Mouse (Mus musculus) limb, embryonic 15.5 days (tissue): ENCODE data around the gene Ap3s2. TPM values are rescaled to one million over a fixed set of nuclear protein-coding genes. Genes with fewer than 3 reads are reported as not detected.
A peak's percentile ranks its signal among the peaks of the same experiment; 100 is the strongest.

ENCODE experiments used
- ATAC-seq: fragments of 200-750 bp; cut with Nextera tagmentation; 2 replicates; pipeline ENCODE4 v1.8.0; 2017; ENCODE audit warnings: low read depth, moderate TSS enrichment; ENCODE audit not compliant: insufficient number of reproducible peaks, low FRiP score, low TSS enrichment
- H3K27ac ChIP-seq: fragments of 300-500 bp; sonication (generic); 2 replicates; pipeline ENCODE4 v1.5.1; 2015; ENCODE audit warnings: moderate library complexity, mild to moderate bottlenecking, inconsistent platforms
- H3K27me3 ChIP-seq: fragments of 300-500 bp; sonication (generic); 2 replicates; pipeline ENCODE4 v1.6.1; 2015; ENCODE audit warnings: inconsistent platforms
- H3K36me3 ChIP-seq: fragments of 300-500 bp; sonication (generic); 2 replicates; pipeline ENCODE4 v1.6.1; 2015; ENCODE audit warnings: inconsistent platforms
- H3K4me1 ChIP-seq: fragments of 300-500 bp; sonication (generic); 2 replicates; pipeline ENCODE4 v1.6.1; 2015; ENCODE audit warnings: inconsistent platforms
- H3K4me2 ChIP-seq: fragments of 300-500 bp; sonication (generic); 2 replicates; pipeline ENCODE4 v1.6.1; 2015; ENCODE audit warnings: mild to moderate bottlenecking, inconsistent platforms
- H3K4me3 ChIP-seq: fragments of 300-500 bp; sonication (generic); 2 replicates; pipeline ENCODE4 v1.5.1; 2015; ENCODE audit warnings: mild to moderate bottlenecking, inconsistent platforms
- H3K9ac ChIP-seq: fragments of 300-500 bp; sonication (generic); 2 replicates; pipeline ENCODE4 v1.6.1; 2015; ENCODE audit warnings: inconsistent platforms
- H3K9me3 ChIP-seq: fragments of 300-500 bp; sonication (generic); 2 replicates; pipeline ENCODE4 v1.6.1; 2016; ENCODE audit warnings: inconsistent platforms
- WGBS: fragments of 180-500 bp; shearing (Covaris S2); methylation state at CpG from one replicate; pipeline ENCODE4 v1.1.7; 2015; 5-methylcytosine and 5-hydroxymethylcytosine counted together
- polyA plus RNA-seq: library from polyadenylated mRNA; unstranded; fragments of >200 nt; fragmentation: Nextera tagmentation; extraction: Ambion mirVana; gene quantifications from 2 replicates; pipeline ENCODE4 v1.2.1, GENCODE M21; 2015

Ap3s2 gene
- polyA plus RNA-seq, 1 experiment from 2014 or later: 25.7 TPM

DNA sequence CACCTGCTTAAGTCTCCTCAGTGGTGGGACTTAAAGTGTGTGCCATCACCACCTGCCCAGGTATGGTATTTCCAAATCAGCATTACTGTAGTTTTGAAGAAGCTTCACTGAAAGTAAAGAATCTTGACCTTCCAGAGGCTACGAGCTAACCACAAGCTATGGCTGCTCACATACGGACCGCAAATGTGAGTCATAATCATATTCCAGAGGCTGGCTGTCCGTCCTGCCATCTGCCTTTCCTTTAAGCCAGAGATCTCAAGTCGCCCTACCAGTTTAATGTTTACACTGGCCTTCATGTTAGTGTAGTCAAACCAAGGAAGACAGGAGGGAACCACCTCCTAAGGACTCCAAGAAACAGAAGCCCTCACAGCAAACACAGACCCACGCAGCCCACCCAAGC lies 38.5 kb downstream of the Ap3s2 start:
- peaks cover 31% of the 10 kb centered on the region for H3K36me3 ChIP-seq

DNA sequence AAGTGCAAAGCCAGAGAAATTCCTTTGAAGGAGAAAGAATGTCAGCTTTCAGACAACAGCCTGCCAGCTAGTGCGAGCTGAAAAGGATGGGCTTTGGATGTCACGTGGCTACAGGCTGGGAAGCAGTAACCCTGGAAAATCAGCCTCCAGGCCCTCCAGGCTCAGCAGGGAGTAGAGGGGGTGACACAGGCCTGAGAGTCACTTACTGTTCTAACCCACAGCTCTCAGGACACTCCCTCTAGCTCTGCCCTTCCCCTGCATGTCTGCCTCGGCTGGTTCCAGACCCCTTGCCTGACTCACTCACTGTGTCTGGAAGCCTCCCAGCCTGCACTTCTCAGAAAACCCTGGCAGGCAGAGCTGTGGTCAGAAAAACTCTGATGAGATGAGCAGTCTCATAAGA lies 39.5 kb downstream of the Ap3s2 start:
- peaks cover 37% of the 10 kb centered on the region for H3K36me3 ChIP-seq

More for the DNA sequence above, 38.5 kb downstream of the Ap3s2 start:
- no peak for ATAC-seq
- 90% methylated on average over 6 of the region's 6 CpGs for WGBS
- H3K9me3 ChIP-seq: no peaks in the 10 kb centered on the region
- no peak overlapping the region for H3K27ac ChIP-seq
- no peak overlapping the region for H3K9ac ChIP-seq
- no peak overlapping the region for H3K4me2 ChIP-seq
- no peak overlapping the region for H3K4me3 ChIP-seq
- H3K27me3 ChIP-seq: no peaks in the 10 kb centered on the region
- peaks cover 16% of the 10 kb centered on the region for H3K4me1 ChIP-seq

DNA sequence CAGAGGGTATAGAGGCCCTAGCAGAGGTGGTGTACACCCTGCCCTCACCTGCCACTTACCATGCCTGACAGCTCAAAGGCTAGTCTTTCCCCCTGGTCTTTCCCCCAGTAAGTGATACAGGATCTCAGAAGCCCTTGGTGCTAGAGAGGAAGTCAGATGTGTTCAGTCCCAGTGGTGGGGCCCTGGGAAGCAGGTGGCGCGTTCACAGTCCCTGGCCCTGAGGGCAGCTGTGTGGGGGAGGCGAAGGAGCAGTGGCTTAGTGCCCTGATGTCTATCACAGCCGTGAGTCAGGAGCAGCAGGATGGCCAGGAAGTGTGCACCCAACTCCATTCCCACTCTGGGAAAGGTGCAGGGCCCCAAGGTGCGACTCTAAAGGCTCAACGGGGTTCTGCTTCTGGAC lies 40.4 kb downstream of the Ap3s2 start:
- Histone ChIP-seq H3K9ac (no peak overlapping the region), H3K4me2 (no peak overlapping the region), H3K27me3 (no peaks in the 10 kb centered on the region), H3K9me3 (no peaks in the 10 kb centered on the region), H3K4me1 (peaks cover 16% of the 10 kb centered on the region), H3K4me3 (no peak overlapping the region), H3K36me3 (peaks cover 36% of the 10 kb centered on the region), H3K27ac (0 out of 2 replicates have a peak overlapping the region, but pooled peaks have one; percentile 71)
- no peak for ATAC-seq
- 80% methylated on average over 6 of the region's 6 CpGs for WGBS

More for the DNA sequence above, 39.5 kb downstream of the Ap3s2 start:
- H3K27me3 ChIP-seq: no peaks in the 10 kb centered on the region
- H3K4me2 ChIP-seq: no peak overlapping the region
- no peak overlapping the region for H3K4me3 ChIP-seq
- H3K9ac ChIP-seq: no peak overlapping the region
- WGBS: 25% methylated on average over 3 of the region's 3 CpGs
- peak overlapping the region; percentile 71 for H3K27ac ChIP-seq
- H3K4me1 ChIP-seq: peaks cover 16% of the 10 kb centered on the region
- peak; percentile 68; the same call in 1 of the 2 replicates for ATAC-seq
- no peaks in the 10 kb centered on the region for H3K9me3 ChIP-seq

DNA sequence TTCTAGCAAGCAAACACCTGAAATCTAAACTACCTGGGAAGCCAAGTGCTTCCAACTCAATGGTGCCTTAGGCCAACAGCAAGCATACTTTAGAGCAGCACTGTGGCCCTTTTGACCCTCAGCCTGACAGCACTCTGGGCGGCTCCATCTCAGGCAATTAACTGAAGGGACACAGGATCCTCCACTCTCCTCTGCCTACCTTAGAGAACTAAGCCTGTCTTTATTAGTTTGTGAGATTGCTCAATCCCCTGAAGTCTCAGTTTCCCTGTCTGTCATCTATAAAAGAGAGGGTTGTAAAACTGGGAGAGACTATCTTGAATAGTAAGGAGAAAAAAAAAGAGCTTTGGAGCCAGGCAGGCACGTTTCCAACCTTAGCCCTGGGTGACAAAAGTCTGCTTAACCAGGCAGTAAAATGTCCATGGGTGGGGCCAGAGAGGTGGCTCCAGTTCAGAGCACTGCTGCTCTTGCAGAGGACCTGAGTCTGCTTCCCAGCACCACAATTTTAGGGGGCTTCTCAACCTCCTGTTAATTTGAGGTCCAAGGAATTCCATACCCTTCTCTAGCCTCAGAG lies 41.9 kb downstream of the Ap3s2 start:
- no peaks in the 10 kb centered on the region for H3K27me3 ChIP-seq
- no peak overlapping the region for H3K27ac ChIP-seq
- 32% methylated on average over 2 of the region's 2 CpGs for WGBS
- peaks cover 16% of the 10 kb centered on the region for H3K4me1 ChIP-seq
- no peak for ATAC-seq
- peaks cover 35% of the 10 kb centered on the region for H3K36me3 ChIP-seq
- H3K9ac ChIP-seq: no peak overlapping the region
- no peak overlapping the region for H3K4me2 ChIP-seq
- no peak overlapping the region for H3K4me3 ChIP-seq
- H3K9me3 ChIP-seq: no peaks in the 10 kb centered on the region

DNA sequence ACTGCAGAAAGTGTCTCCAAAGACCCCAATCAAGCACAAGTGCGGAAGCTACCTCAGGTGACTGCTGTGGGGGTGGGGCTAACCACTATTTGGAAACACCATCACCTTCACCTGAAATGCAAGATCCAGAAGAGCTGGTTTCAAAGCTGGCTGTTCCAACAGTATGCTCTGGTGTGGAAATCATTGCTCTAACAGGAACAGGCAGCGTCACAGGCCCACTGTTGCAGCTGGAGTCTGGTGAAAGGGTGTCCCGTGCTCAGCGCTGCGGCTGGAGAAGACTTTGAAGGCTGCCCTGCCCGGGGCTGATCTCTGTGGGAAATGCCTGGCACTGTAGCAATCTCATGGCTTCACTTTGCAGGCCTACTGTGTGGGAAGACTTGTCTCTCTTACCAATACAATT lies 47.0 kb downstream of the Ap3s2 start:
- Histone ChIP-seq H3K9ac (no peak overlapping the region), H3K4me1 (peaks cover 11% of the 10 kb centered on the region), H3K27me3 (no peaks in the 10 kb centered on the region), H3K27ac (no peak overlapping the region), H3K4me3 (no peak overlapping the region), H3K36me3 (peaks cover 11% of the 10 kb centered on the region; the same call in 1 of the 2 replicates), H3K4me2 (no peak overlapping the region), H3K9me3 (no peaks in the 10 kb centered on the region)
- 68% methylated on average over 6 of the region's 6 CpGs for WGBS
- no peak for ATAC-seq

DNA sequence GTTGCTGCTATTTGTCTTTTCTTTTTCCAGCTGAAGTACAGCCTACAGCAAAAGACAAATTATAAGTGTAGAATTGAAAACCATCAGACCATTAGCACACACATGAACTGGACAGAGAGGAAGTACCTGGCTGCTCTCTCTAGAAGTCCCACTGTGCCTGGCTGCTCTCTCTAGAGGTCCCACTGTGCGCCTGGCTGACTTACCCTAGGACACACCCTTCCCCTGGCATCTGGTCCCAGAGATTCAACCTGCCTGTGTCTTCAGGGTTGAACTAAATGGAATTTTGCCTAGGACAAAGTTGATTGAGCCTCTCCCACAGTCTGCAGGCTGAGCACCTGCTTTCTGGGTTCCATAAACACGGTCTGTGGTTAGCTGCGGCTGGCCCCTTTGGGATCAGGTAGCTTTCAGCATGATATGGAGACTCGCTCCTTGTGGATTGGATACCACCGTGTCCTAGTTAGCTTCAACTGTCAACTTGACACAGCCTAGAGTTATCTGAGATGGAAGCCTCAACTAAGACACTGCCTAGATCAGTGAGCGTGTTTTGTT lies 48.6 kb downstream of the Ap3s2 start:
- H3K36me3 ChIP-seq: peaks cover 11% of the 10 kb centered on the region; the same call in 1 of the 2 replicates
- ATAC-seq: no peak
- no peak overlapping the region for H3K9ac ChIP-seq
- no peak overlapping the region for H3K27ac ChIP-seq
- H3K27me3 ChIP-seq: no peaks in the 10 kb centered on the region
- WGBS: 79% methylated on average over 6 of the region's 6 CpGs
- H3K9me3 ChIP-seq: no peaks in the 10 kb centered on the region
- H3K4me1 ChIP-seq: peaks cover 23% of the 10 kb centered on the region
- no peak overlapping the region for H3K4me2 ChIP-seq
- H3K4me3 ChIP-seq: no peak overlapping the region

DNA sequence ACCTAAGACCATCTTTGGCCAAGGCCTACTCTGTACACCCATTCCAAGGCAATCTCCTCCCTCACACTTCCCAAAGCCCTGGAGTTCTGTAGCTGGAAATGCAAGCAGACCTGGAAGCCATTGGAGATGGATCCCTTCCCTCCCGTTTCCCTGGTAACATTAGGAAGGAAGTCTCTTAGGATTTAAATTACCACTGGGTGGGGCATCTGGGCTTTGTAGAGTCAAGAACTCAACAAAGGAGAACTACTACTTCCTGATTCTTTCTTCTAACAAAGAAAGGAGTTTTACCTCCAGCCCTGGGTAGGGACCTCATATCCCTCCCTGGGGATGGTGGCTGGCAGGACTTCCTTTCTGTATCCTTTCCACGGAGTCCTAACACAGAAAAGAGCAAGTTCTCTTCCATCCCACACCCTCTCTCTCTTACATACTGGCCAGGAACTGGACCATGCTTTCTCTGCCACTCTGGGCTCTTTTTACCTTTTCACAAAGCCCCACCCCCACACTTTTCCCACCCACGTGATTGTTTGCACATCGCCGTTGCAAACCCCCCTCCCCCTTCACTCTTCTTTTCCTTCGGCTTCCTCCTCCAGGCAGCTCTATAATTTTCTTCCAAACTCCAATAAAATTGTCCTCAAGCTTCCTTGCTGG lies 51.3 kb downstream of the Ap3s2 start:
- Histone ChIP-seq H3K4me3 (no peak overlapping the region), H3K4me1 (peaks cover 23% of the 10 kb centered on the region), H3K4me2 (no peak overlapping the region), H3K27ac (no peak overlapping the region), H3K9me3 (no peaks in the 10 kb centered on the region), H3K36me3 (no peaks in the 10 kb centered on the region), H3K27me3 (no peaks in the 10 kb centered on the region), H3K9ac (no peak overlapping the region)
- 30% methylated on average over 6 of the region's 6 CpGs for WGBS
- ATAC-seq: no peak

DNA sequence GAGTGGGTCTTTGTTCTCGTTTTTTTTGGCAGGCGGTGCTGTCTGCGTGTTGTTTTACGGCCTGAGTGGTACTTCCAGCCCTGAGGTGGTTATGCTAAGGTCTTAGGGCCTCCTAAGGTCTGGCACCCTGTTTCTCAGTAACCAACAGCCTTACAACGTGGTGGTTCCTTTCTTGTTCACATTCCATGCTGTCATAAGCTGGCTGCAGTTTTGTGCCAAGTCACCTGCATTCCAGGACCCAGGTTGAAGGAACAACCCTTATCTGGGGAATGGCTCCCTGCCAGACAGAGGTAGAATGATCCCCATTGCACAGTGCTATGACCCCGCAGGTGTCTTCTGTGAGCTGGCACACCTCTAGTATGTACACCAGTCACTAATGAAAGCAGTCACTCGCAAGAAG lies 52.0 kb downstream of the Ap3s2 start:
- Histone ChIP-seq H3K27me3 (no peaks in the 10 kb centered on the region), H3K4me1 (peaks cover 23% of the 10 kb centered on the region), H3K4me2 (no peak overlapping the region), H3K4me3 (no peak overlapping the region), H3K9me3 (no peaks in the 10 kb centered on the region), H3K36me3 (no peaks in the 10 kb centered on the region), H3K27ac (peak overlapping the region; percentile 77), H3K9ac (no peak overlapping the region)
- 52% methylated on average over 7 of the region's 7 CpGs for WGBS
- ATAC-seq: no peak

DNA sequence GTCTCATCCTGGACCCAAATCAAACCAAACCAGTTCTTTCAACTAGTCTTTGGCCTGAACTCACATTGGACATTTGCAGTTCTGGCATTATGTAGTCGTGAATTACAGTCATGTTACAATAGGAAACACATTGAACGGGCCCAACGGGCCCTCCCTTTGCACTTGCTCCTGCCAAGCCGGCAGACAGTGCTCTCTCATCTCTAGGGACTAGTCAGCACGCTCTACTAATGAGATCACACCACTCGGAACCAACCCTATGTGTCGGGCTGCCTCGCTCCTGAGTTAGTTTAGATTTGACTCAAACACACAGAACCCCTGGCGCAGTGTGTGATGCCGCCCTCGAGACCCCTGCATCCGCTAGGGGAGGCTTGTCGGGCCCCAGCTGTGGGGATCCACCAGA lies 52.6 kb downstream of the Ap3s2 start:
- Histone ChIP-seq H3K27ac (peak overlapping the region; percentile 77), H3K4me1 (peaks cover 23% of the 10 kb centered on the region), H3K9me3 (no peaks in the 10 kb centered on the region), H3K4me2 (no peak overlapping the region), H3K36me3 (no peaks in the 10 kb centered on the region), H3K9ac (no peak overlapping the region), H3K4me3 (no peak overlapping the region), H3K27me3 (no peaks in the 10 kb centered on the region)
- 52% methylated on average over 13 of the region's 13 CpGs for WGBS
- ATAC-seq: peak; percentile 27; the same call in 1 of the 2 replicates

DNA sequence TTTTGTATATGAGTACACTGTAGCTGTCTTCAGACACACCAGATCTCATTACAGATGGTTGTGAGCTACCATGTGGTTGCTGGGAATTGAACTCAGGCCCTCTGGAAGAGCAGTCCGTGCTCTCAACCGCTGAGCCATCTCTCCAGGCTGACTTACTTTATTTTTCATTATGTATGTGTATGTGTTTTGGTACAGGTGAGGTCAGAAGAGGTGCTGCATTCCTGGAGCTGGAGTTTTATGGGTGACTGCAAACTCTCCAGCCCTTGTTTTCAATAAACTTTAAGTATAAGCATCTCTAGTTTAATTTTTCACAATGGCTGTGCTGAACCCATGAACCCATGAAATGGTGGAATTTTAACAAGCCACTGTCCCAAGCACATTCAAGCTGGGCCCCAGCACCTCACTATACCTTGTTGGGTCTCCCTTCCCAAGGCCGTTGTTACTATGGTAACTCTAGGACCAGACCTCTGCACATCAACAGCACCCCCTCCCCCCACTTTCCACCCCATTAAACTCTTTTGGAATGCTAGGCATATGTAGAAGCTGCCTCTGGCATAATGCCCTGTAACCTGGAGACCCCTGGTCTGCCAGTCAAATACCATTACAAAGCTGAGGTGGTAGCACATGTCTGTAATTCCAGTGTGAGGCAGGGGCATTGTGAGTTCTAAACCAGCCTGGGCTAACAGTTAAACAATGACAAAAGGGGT lies 54.0 kb downstream of the Ap3s2 start:
- no peaks in the 10 kb centered on the region for H3K36me3 ChIP-seq
- no peak overlapping the region for H3K4me2 ChIP-seq
- H3K27me3 ChIP-seq: no peaks in the 10 kb centered on the region
- H3K27ac ChIP-seq: no peak overlapping the region
- no peak overlapping the region for H3K9ac ChIP-seq
- 43% methylated on average over 3 of the region's 3 CpGs for WGBS
- H3K4me1 ChIP-seq: peaks cover 23% of the 10 kb centered on the region
- no peak overlapping the region for H3K4me3 ChIP-seq
- no peak for ATAC-seq
- H3K9me3 ChIP-seq: no peaks in the 10 kb centered on the region

DNA sequence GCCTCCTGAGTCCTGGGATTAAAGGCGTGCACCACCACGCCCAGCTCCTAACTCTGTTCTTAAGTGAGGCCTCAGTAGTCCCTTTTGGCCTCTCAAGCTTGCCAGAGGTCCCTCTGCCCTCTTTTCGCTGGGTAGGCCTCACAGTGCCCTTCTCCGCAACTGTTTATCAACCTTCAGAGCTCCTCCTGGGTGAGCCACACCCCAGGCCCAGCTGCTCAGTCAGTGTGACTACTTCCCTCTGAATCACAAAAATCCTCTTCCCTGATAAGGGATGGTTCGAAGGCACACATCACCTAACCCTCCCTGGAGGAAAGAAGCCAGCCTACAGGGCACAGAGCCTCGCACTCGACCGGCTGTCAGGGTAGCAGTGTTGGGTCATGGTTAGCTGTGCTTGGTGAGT lies 58.7 kb downstream of the Ap3s2 start:
- no peak overlapping the region for H3K27ac ChIP-seq
- no peak overlapping the region for H3K4me2 ChIP-seq
- no peak for ATAC-seq
- 87% methylated on average over 8 of the region's 8 CpGs for WGBS
- H3K27me3 ChIP-seq: no peaks in the 10 kb centered on the region
- no peak overlapping the region for H3K4me3 ChIP-seq
- peaks cover 21% of the 10 kb centered on the region for H3K4me1 ChIP-seq
- no peaks in the 10 kb centered on the region for H3K36me3 ChIP-seq
- H3K9me3 ChIP-seq: no peaks in the 10 kb centered on the region
- H3K9ac ChIP-seq: no peak overlapping the region

DNA sequence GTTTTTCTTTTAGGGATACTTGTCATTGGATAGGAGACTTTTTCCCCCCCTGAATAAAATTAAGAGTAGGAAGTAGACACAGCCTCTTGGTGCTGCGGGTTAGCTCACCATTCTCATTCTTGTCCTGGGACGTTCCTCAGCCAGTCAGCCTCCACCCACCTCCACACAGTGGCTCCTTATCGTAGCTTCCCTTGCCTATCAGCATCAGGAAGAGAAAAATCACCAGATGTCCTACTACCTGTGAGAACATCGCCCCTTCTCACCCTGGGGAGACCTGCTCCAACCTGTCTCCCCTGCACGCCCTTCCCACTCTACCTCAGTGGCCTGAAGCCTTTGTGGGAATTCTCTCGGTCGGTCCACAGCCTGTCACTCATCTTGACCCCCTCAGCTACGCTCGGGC lies 59.6 kb downstream of the Ap3s2 start, which contains the start of gene Anpep:
Gene Anpep, minus strand, starts transcription at position 249 of the 400 bp plus-strand sequence.
- Histone ChIP-seq H3K4me2 (no peak within 1 kb of the TSS), H3K36me3 (no peaks in the 10 kb centered on the region), H3K27ac (peak within 1 kb of the TSS; percentile 50), H3K27me3 (no peaks in the 10 kb centered on the region), H3K4me3 (no peak within 1 kb of the TSS), H3K4me1 (peaks cover 21% of the 10 kb centered on the region), H3K9me3 (no peaks in the 10 kb centered on the region), H3K9ac (no peak within 1 kb of the TSS)
- WGBS: 70% methylated on average over 9 of the region's 9 CpGs
- 0 out of 2 replicates have a peak, but pooled peaks have one; percentile 46 for ATAC-seq
